Mouse (Mus musculus): ENCODE measurements around the gene Per1. TPM values are rescaled to one million over a fixed set of nuclear protein-coding genes. Genes with fewer than 3 reads are reported as not detected.

Per1 gene
- 16.6 and 30.0 TPM in 2 replicates for polyA plus RNA-seq (2015; fragmentation: Nextera tagmentation; extraction: Ambion mirVana)

- Histone ChIP-seq H3K9ac (replicated peaks; ENCODE audit: low read depth) (peak within 1 kb of the TSS; percentile 100), H3K9me3 (ENCODE audit: low read length) (no peaks in the 10 kb centered on the region), H3K27ac (ENCODE audit: low read length) (peak within 1 kb of the TSS; percentile 100), H3K4me2 (replicated peaks; ENCODE audit: low read depth, low read length) (peak within 1 kb of the TSS; percentile 76), H3K4me1 (ENCODE audit: insufficient read depth, low read depth, low read length) (peaks cover 11% of the 10 kb centered on the region; the same call in 1 of the 2 replicates), H3K27me3 (replicated peaks; ENCODE audit: insufficient read depth, low read length) (no peaks in the 10 kb centered on the region), H3K4me3 (ENCODE audit: low read depth, low read length) (peak within 1 kb of the TSS; percentile 97), H3K36me3 (ENCODE audit: insufficient read depth, low read length) (0 out of 2 replicates have a peak, but pooled peaks cover under 1% of the 10 kb centered on the region)
- WGBS: under 1% methylated on average over 37 of the region's 37 CpGs
- ATAC-seq (peak; percentile 78), DNase-seq (ENCODE audit: low spot score) (peak; percentile 100)
- TF ChIP-seq EP300 (IDR thresholded peaks at IDR 0.05): peak; percentile 99
- no peak for TF ChIP-seq CTCF (IDR thresholded peaks at IDR 0.05)
Measured at GRCm38 (mm10) chr11:69094697-69095429, at the start of gene Per1. Gene Per1 (plus strand): TSS chr11:69095217.

- Histone ChIP-seq H3K36me3 (ENCODE audit: insufficient read depth, low read length) (no peaks in the 10 kb centered on the region), H3K9ac (replicated peaks; ENCODE audit: low read depth) (peak within 1 kb of the TSS; percentile 33), H3K4me2 (replicated peaks; ENCODE audit: low read depth, low read length) (peak within 1 kb of the TSS; percentile 99), H3K9me3 (ENCODE audit: low read length) (no peaks in the 10 kb centered on the region), H3K4me1 (ENCODE audit: insufficient read depth, low read depth, low read length) (no peaks in the 10 kb centered on the region), H3K27me3 (replicated peaks; ENCODE audit: insufficient read depth, low read length) (no peaks in the 10 kb centered on the region), H3K4me3 (ENCODE audit: low read depth, low read length) (peak within 1 kb of the TSS; percentile 79), H3K27ac (ENCODE audit: low read length) (peak within 1 kb of the TSS; percentile 58)
- under 1% methylated on average over 48 of the region's 54 CpGs for WGBS
- TF ChIP-seq CTCF (IDR thresholded peaks at IDR 0.05) (peak; percentile 6; the same call in 1 of the 2 replicates), EP300 (IDR thresholded peaks at IDR 0.05) (no peak)
- DNase-seq (ENCODE audit: low spot score): peak; percentile 96
- peak; percentile 78 for ATAC-seq
Measured at GRCm38 (mm10) chr11:69045531-69046394, 49.3 kb upstream of the Per1 start, which contains the start of gene Aurkb. Gene Aurkb (plus strand): TSS chr11:69045647.

DNA sequence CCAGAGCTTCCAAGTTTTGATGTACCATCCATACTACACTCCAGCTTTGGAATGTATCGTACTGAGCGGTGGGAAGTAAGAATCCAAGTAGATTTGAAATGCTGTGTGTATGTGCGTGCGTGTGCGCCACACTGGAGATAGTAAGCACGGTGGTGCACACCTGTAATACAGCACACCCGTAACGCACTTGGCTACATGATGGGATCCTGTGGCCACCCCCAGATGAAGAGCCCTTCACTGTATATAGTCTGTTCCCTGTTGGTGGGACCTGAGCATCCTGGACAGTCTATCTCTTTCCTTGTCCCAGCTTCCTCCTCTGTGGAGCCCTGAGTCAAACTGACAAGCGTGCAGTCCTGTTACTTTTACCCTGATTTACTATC, 48.6 kb upstream of the Per1 start:
- Histone ChIP-seq H3K36me3 (ENCODE audit: insufficient read depth, low read length) (no peaks in the 10 kb centered on the region), H3K27me3 (replicated peaks; ENCODE audit: insufficient read depth, low read length) (no peaks in the 10 kb centered on the region), H3K4me3 (ENCODE audit: low read depth, low read length) (peak overlapping the region; percentile 79), H3K9me3 (ENCODE audit: low read length) (no peaks in the 10 kb centered on the region), H3K27ac (ENCODE audit: low read length) (no peak overlapping the region), H3K4me1 (ENCODE audit: insufficient read depth, low read depth, low read length) (no peaks in the 10 kb centered on the region), H3K9ac (replicated peaks; ENCODE audit: low read depth) (peak overlapping the region; percentile 33), H3K4me2 (replicated peaks; ENCODE audit: low read depth, low read length) (peak overlapping the region; percentile 99)
- ATAC-seq (no peak), DNase-seq (ENCODE audit: low spot score) (no peak)
- TF ChIP-seq EP300 (IDR thresholded peaks at IDR 0.05) (no peak), CTCF (IDR thresholded peaks at IDR 0.05) (no peak)
- WGBS: 6% methylated on average over 9 of the region's 9 CpGs

GRCm38 (mm10) chr11:69047592-69047991, 47.4 kb upstream of the Per1 start:
- Histone ChIP-seq H3K9me3 (ENCODE audit: low read length) (no peaks in the 10 kb centered on the region), H3K4me2 (replicated peaks; ENCODE audit: low read depth, low read length) (no peak overlapping the region), H3K27me3 (replicated peaks; ENCODE audit: insufficient read depth, low read length) (no peaks in the 10 kb centered on the region), H3K4me3 (ENCODE audit: low read depth, low read length) (no peak overlapping the region), H3K4me1 (ENCODE audit: insufficient read depth, low read depth, low read length) (no peaks in the 10 kb centered on the region), H3K27ac (ENCODE audit: low read length) (no peak overlapping the region), H3K9ac (replicated peaks; ENCODE audit: low read depth) (no peak overlapping the region), H3K36me3 (ENCODE audit: insufficient read depth, low read length) (no peaks in the 10 kb centered on the region)
- TF ChIP-seq CTCF (IDR thresholded peaks at IDR 0.05) (no peak), EP300 (IDR thresholded peaks at IDR 0.05) (no peak)
- no peak for ATAC-seq
- DNase-seq (ENCODE audit: low spot score): no peak
- 73% methylated on average over 12 of the region's 12 CpGs for WGBS

- Histone ChIP-seq H3K9ac (replicated peaks; ENCODE audit: low read depth) (no peak overlapping the region), H3K9me3 (ENCODE audit: low read length) (no peaks in the 10 kb centered on the region), H3K27ac (ENCODE audit: low read length) (no peak overlapping the region), H3K4me3 (ENCODE audit: low read depth, low read length) (no peak overlapping the region), H3K27me3 (replicated peaks; ENCODE audit: insufficient read depth, low read length) (no peaks in the 10 kb centered on the region), H3K36me3 (ENCODE audit: insufficient read depth, low read length) (no peaks in the 10 kb centered on the region), H3K4me2 (replicated peaks; ENCODE audit: low read depth, low read length) (no peak overlapping the region), H3K4me1 (ENCODE audit: insufficient read depth, low read depth, low read length) (no peaks in the 10 kb centered on the region)
- no peak for TF ChIP-seq CTCF (IDR thresholded peaks at IDR 0.05)
- no peak for TF ChIP-seq EP300 (IDR thresholded peaks at IDR 0.05)
- WGBS: 77% methylated on average over 14 of the region's 14 CpGs
- DNase-seq (ENCODE audit: low spot score) (no peak), ATAC-seq (no peak)
Measured at GRCm38 (mm10) chr11:69048151-69048550, 46.9 kb upstream of the Per1 start.

- DNase-seq (ENCODE audit: low spot score): no peak
- no peaks in the 10 kb centered on the region for H3K27me3 ChIP-seq (replicated peaks; ENCODE audit: insufficient read depth, low read length)
- H3K27ac ChIP-seq (ENCODE audit: low read length): no peak overlapping the region
- ATAC-seq: no peak
- 74% methylated on average over 8 of the region's 8 CpGs for WGBS
- TF ChIP-seq EP300 (IDR thresholded peaks at IDR 0.05): no peak
- TF ChIP-seq CTCF (IDR thresholded peaks at IDR 0.05): no peak
- no peaks in the 10 kb centered on the region for H3K4me1 ChIP-seq (ENCODE audit: insufficient read depth, low read depth, low read length)
- H3K9ac ChIP-seq (replicated peaks; ENCODE audit: low read depth): no peak overlapping the region
- no peaks in the 10 kb centered on the region for H3K36me3 ChIP-seq (ENCODE audit: insufficient read depth, low read length)
- H3K9me3 ChIP-seq (ENCODE audit: low read length): no peaks in the 10 kb centered on the region
- no peak overlapping the region for H3K4me3 ChIP-seq (ENCODE audit: low read depth, low read length)
- H3K4me2 ChIP-seq (replicated peaks; ENCODE audit: low read depth, low read length): no peak overlapping the region
Measured at GRCm38 (mm10) chr11:69050748-69051147, 44.3 kb upstream of the Per1 start.
